In the genomic region with DNA sequence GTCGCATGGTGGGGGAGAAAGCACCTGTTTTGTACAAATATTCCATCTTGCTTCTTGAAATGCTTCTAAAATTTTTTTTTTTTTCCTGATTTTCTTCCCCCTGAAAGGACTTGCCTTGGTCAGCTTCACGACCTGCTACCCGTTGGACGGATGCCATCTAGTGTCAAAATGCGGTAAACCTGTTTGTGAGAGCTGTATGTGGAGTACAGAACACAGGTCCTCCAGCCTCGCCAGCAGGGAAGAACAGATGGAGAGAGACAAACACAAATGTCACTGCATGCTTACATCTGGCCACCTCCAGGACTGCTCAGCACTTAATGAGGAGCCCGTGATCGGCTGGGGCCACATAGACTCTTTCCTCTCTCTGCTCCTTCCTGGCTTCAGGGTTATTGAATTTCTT, we compare ENCODE assay signal across 9 mouse cellular contexts. TPM values are rescaled to one million over a fixed set of nuclear protein-coding genes. Genes with fewer than 3 reads are reported as not detected.
DNase-seq lines count a peak whose midpoint lies in the region; ATAC-seq and TF ChIP-seq lines count a peak whose summit lies in the region.
"Had no signal": no experiment of that assay in that cellular context is flagged by ENCODE, and none has a peak within 500 bp of the region (broad histone marks: within the 10 kb centered on the region; RNA-seq: fewer than 3 reads in every experiment).

No protein-coding gene starts in this region.

- TF ChIP-seq EP300 in liver, embryonic 14.5 days (IDR thresholded peaks at IDR 0.05; ENCODE audit: low read depth), result no peak

- WGBS in midbrain, embryonic 11.5 days, result 33% methylated on average over 8 of the region's 8 CpGs
- WGBS in midbrain, embryonic 16.5 days, result 29% methylated on average over 8 of the region's 8 CpGs
- 22% methylated on average over 8 of the region's 8 CpGs for WGBS in kidney, postnatal 0 days
- WGBS in liver, embryonic 14.5 days (ENCODE audit: insufficient replicate concordance), result 21% methylated on average over 8 of the region's 8 CpGs

- no peaks in the 10 kb centered on the region for H3K36me3 ChIP-seq in midbrain, embryonic 11.5 days (ENCODE audit: control insufficient read depth, insufficient read depth, low read length)
- no peaks in the 10 kb centered on the region for H3K36me3 ChIP-seq in midbrain, embryonic 16.5 days (ENCODE audit: control insufficient read depth, insufficient read depth, low read length)
- H3K36me3 ChIP-seq in kidney, postnatal 0 days (ENCODE audit: insufficient read depth, low read length), result no peaks in the 10 kb centered on the region
- no peaks in the 10 kb centered on the region for H3K36me3 ChIP-seq in liver, embryonic 14.5 days (replicated peaks; ENCODE audit: control insufficient read depth, insufficient read depth, low read depth)

- H3K4me3 ChIP-seq in midbrain, embryonic 11.5 days (ENCODE audit: low read depth, low read length), result no peak overlapping the region
- H3K4me3 ChIP-seq in midbrain, embryonic 16.5 days (ENCODE audit: low read depth, low read length), result no peak overlapping the region
- H3K4me3 ChIP-seq in kidney, postnatal 0 days (replicated peaks; ENCODE audit: low read depth, low read length), result no peak overlapping the region
- H3K4me3 ChIP-seq in liver, embryonic 14.5 days (ENCODE audit: insufficient read depth in 1 of 2, low read depth in 2 of 2, low read length in 2 of 2), result no peak overlapping the region

- H3K9me3 ChIP-seq in midbrain, embryonic 11.5 days (ENCODE audit: control insufficient read depth, low read length), result no peaks in the 10 kb centered on the region
- no peaks in the 10 kb centered on the region for H3K9me3 ChIP-seq in midbrain, embryonic 16.5 days (replicated peaks; ENCODE audit: control insufficient read depth, low read length, poor library complexity, severe bottlenecking)
- no peaks in the 10 kb centered on the region for H3K9me3 ChIP-seq in kidney, postnatal 0 days (replicated peaks; ENCODE audit: low read length)
- H3K9me3 ChIP-seq in liver, embryonic 14.5 days (ENCODE audit: control insufficient read depth, low read length), result no peaks in the 10 kb centered on the region

- no peak for ATAC-seq in midbrain, embryonic 11.5 days (ENCODE audit: low FRiP score)
- no peak for ATAC-seq in midbrain, embryonic 16.5 days
- ATAC-seq in kidney, postnatal 0 days (replicated peaks; ENCODE audit: low FRiP score, low read depth), result no peak
- no peak for ATAC-seq in liver, embryonic 14.5 days (ENCODE audit: insufficient read depth)

- no peak overlapping the region for H3K9ac ChIP-seq in midbrain, embryonic 11.5 days (ENCODE audit: low read length)
- no peak overlapping the region for H3K9ac ChIP-seq in midbrain, embryonic 16.5 days (ENCODE audit: low read depth, low read length)
- H3K9ac ChIP-seq in kidney, postnatal 0 days (ENCODE audit: low read depth, low read length), result no peak overlapping the region
- H3K9ac ChIP-seq in liver, embryonic 14.5 days (replicated peaks), result no peak overlapping the region

- H3K4me1 ChIP-seq in midbrain, embryonic 11.5 days (ENCODE audit: control insufficient read depth, insufficient read depth, low read length), result no peaks in the 10 kb centered on the region
- H3K4me1 ChIP-seq in midbrain, embryonic 16.5 days (ENCODE audit: control insufficient read depth, insufficient read depth, low read length), result no peaks in the 10 kb centered on the region
- no peaks in the 10 kb centered on the region for H3K4me1 ChIP-seq in kidney, postnatal 0 days (replicated peaks; ENCODE audit: insufficient read depth, low read length)
- no peaks in the 10 kb centered on the region for H3K4me1 ChIP-seq in liver, embryonic 14.5 days (replicated peaks; ENCODE audit: control insufficient read depth in 2 of 2, insufficient read depth in 2 of 2, low read length in 1 of 2)

- no peaks in the 10 kb centered on the region for H3K27me3 ChIP-seq in midbrain, embryonic 11.5 days (ENCODE audit: control insufficient read depth, insufficient read depth, low read length)
- no peaks in the 10 kb centered on the region for H3K27me3 ChIP-seq in midbrain, embryonic 16.5 days (ENCODE audit: control insufficient read depth, insufficient read depth, low read depth, low read length)
- H3K27me3 ChIP-seq in kidney, postnatal 0 days (ENCODE audit: insufficient read depth, low read length), result no peaks in the 10 kb centered on the region
- no peaks in the 10 kb centered on the region for H3K27me3 ChIP-seq in liver, embryonic 14.5 days (ENCODE audit: control insufficient read depth, insufficient read depth, low read length)

- DNase-seq in midbrain, embryonic 11.5 days (ENCODE audit: low spot score, missing footprints), result peak; percentile 90
- peak; percentile 7 for DNase-seq in adrenal gland, adult 8-10 months
- DNase-seq in embryo, embryonic 10 days (ENCODE audit: low spot score), result peak; percentile 87
- peak; percentile 64 for DNase-seq in kidney, postnatal 0 days (ENCODE audit: low spot score)
- DNase-seq in liver, embryonic 14.5 days (ENCODE audit: low read depth in 3 of 3, low spot score in 3 of 3), result no peak
- DNase-seq in telencephalon, adult 2 months (ENCODE audit: low read depth, low spot score), result peak; percentile 68

- H3K4me2 ChIP-seq in midbrain, embryonic 11.5 days, result no peak overlapping the region
- H3K4me2 ChIP-seq in midbrain, embryonic 16.5 days (ENCODE audit: low read length), result no peak overlapping the region
- H3K4me2 ChIP-seq in kidney, postnatal 0 days (ENCODE audit: low read length), result no peak overlapping the region
- no peak overlapping the region for H3K4me2 ChIP-seq in liver, embryonic 14.5 days (ENCODE audit: low read depth)

- TF ChIP-seq CTCF in kidney, postnatal 0 days (IDR thresholded peaks at IDR 0.05; ENCODE audit: low read depth), result peak; percentile 65
- TF ChIP-seq CTCF in liver, embryonic 14.5 days (IDR thresholded peaks at IDR 0.05; ENCODE audit: low read depth), result peak; percentile 49

- no peak overlapping the region for H3K27ac ChIP-seq in midbrain, embryonic 11.5 days (ENCODE audit: low read depth, low read length)
- no peak overlapping the region for H3K27ac ChIP-seq in midbrain, embryonic 16.5 days (ENCODE audit: low read length)
- H3K27ac ChIP-seq in kidney, postnatal 0 days, result no peak overlapping the region
- H3K27ac ChIP-seq in liver, embryonic 14.5 days, result no peak overlapping the region

RNA-seq across cellular contexts. Expression of a gene that starts 1.6 kb away (rescaled TPM):
- polyA plus RNA-seq in midbrain, embryonic 11.5 days (2014; fragmentation: Nextera tagmentation; extraction: Ambion mirVana), result not detected in 2 replicates
- 0.15 and 0.22 TPM in 2 replicates for polyA plus RNA-seq in midbrain, embryonic 16.5 days (2015; fragmentation: Nextera tagmentation; extraction: Ambion mirVana)
- under 1 TPM; 0.06 to 0.28 (median 0.13) TPM for total RNA-seq in adrenal gland, adult 8-10 months (2022)
- polyA plus RNA-seq in kidney, postnatal 0 days (2015; fragmentation: Nextera tagmentation; extraction: Ambion mirVana), result not detected in 2 replicates
- 0.15 and 0.21 TPM in 2 replicates for polyA plus RNA-seq in liver, embryonic 14.5 days (2012; rRNA removed)
- polyA plus RNA-seq in liver, embryonic 14.5 days (2014; fragmentation: Nextera tagmentation; extraction: Ambion mirVana), result 0.20 and 0.30 TPM in 2 replicates
- total RNA-seq: neutrophil, adult 5-6 weeks had no signal

RNA-seq across cellular contexts. Expression of a gene that starts 1.8 kb away (rescaled TPM):
- not detected in 2 replicates for polyA plus RNA-seq in midbrain, embryonic 11.5 days (2014; fragmentation: Nextera tagmentation; extraction: Ambion mirVana)
- not detected in 2 replicates for polyA plus RNA-seq in midbrain, embryonic 16.5 days (2015; fragmentation: Nextera tagmentation; extraction: Ambion mirVana)
- total RNA-seq in adrenal gland, adult 8-10 months (2022), result not detected
- not detected in 2 replicates for polyA plus RNA-seq in kidney, postnatal 0 days (2015; fragmentation: Nextera tagmentation; extraction: Ambion mirVana)
- not detected in 2 replicates for polyA plus RNA-seq in liver, embryonic 14.5 days (2012; rRNA removed)
- polyA plus RNA-seq in liver, embryonic 14.5 days (2014; fragmentation: Nextera tagmentation; extraction: Ambion mirVana), result not detected in 2 replicates
- total RNA-seq: neutrophil, adult 5-6 weeks had no signal
- polyA plus RNA-seq: gonadal fat pad, adult 2 months had no signal

RNA-seq across cellular contexts. Expression of a gene that starts 25.4 kb away (rescaled TPM):
- not detected in 2 replicates for polyA plus RNA-seq in midbrain, embryonic 11.5 days (2014; fragmentation: Nextera tagmentation; extraction: Ambion mirVana)
- not detected in 2 replicates for polyA plus RNA-seq in midbrain, embryonic 16.5 days (2015; fragmentation: Nextera tagmentation; extraction: Ambion mirVana)
- total RNA-seq in adrenal gland, adult 8-10 months (2022), result not detected
- not detected in 2 replicates for polyA plus RNA-seq in kidney, postnatal 0 days (2015; fragmentation: Nextera tagmentation; extraction: Ambion mirVana)
- not detected in 2 replicates for polyA plus RNA-seq in liver, embryonic 14.5 days (2012; rRNA removed)
- polyA plus RNA-seq in liver, embryonic 14.5 days (2014; fragmentation: Nextera tagmentation; extraction: Ambion mirVana), result not detected in 2 replicates
- total RNA-seq: neutrophil, adult 5-6 weeks had no signal

Comparison
In these comparisons a context has a peak if more than half of its experiments do, and no peak if none do; other contexts are left out.
1. DNase-seq: peak in midbrain, embryonic 11.5 days (single experiment), adrenal gland, adult 8-10 months (single experiment), embryo, embryonic 10 days (single experiment), kidney, postnatal 0 days (single experiment) and telencephalon, adult 2 months (single experiment); none in liver, embryonic 14.5 days (0 of 3).